Mouse (Mus musculus) C2C12 (cell line): ENCODE data around the gene Fam162b. TPM values are rescaled to one million over a fixed set of nuclear protein-coding genes. Genes with fewer than 3 reads are reported as not detected.

Experiments
- H3K27me3 ChIP-seq: one replicate; pipeline ENCODE4 v1.6.1; 2011; ENCODE audit not compliant: control insufficient read depth, insufficient read depth, insufficient read length
- H3K36me3 ChIP-seq: one replicate; pipeline ENCODE4 v1.6.1; 2011; ENCODE audit not compliant: control insufficient read depth, insufficient read depth
- H3K4me3 ChIP-seq: one replicate; pipeline ENCODE4 v1.5.1; 2011; ENCODE audit warnings: mild to moderate bottlenecking, control low read depth; ENCODE audit not compliant: poor library complexity, insufficient read depth, severe bottlenecking
- H3K79me2 ChIP-seq: one replicate; pipeline ENCODE4 v1.6.1; 2011; ENCODE audit not compliant: control insufficient read depth, insufficient read depth
- H3K79me3 ChIP-seq: one replicate; pipeline ENCODE4 v1.6.1; 2011; ENCODE audit warnings: low read depth, control low read depth
- H3ac ChIP-seq: one replicate; pipeline ENCODE3; 2011; ENCODE audit warnings: low read depth; ENCODE audit not compliant: control insufficient read depth, insufficient read length
- CEBPB ChIP-seq: IDR thresholded peaks from one replicate; pipeline ENCODE4 v1.6.1; 2011; ENCODE audit warnings: low read depth, mild to moderate bottlenecking, control low read depth, moderate library complexity
- CTCF ChIP-seq: IDR thresholded peaks from one replicate; pipeline ENCODE4 v1.5.1; 2011; ENCODE audit not compliant: control insufficient read depth, insufficient read depth, insufficient read length
- FOSL1 ChIP-seq: IDR thresholded peaks from one replicate; pipeline ENCODE4 v1.8.0; 2011; ENCODE audit warnings: mild to moderate bottlenecking, low read length; ENCODE audit not compliant: poor library complexity, insufficient read depth, severe bottlenecking
- MAX ChIP-seq: IDR thresholded peaks from one replicate; pipeline ENCODE4 v1.6.1; 2011; ENCODE audit warnings: mild to moderate bottlenecking, control low read depth
- MYOD1 ChIP-seq: IDR thresholded peaks from one replicate; pipeline ENCODE4 v1.6.1; 2011; ENCODE audit warnings: low read depth; ENCODE audit not compliant: control insufficient read depth, insufficient read length
- MYOG ChIP-seq: IDR thresholded peaks from one replicate; pipeline ENCODE4 v1.6.1; 2011; ENCODE audit not compliant: control insufficient read depth, insufficient read length; ENCODE audit errors: extremely low read depth
- USF1 ChIP-seq: IDR thresholded peaks from one replicate; pipeline ENCODE4 v1.6.1; 2011; ENCODE audit warnings: low read depth, mild to moderate bottlenecking, control low read depth, moderate library complexity
- polyA plus RNA-seq: library from polyadenylated mRNA; unstranded; fragments of >200 nt; fragmentation: generic; extraction: Trizol; gene quantifications from one replicate; pipeline ENCODE4 v1.2.1, GENCODE M21; 2012; ENCODE audit warnings: missing spikeins

The Fam162b gene
- polyA plus RNA-seq, 1 experiment: not detected

- Histone ChIP-seq H3K79me3 (no peaks in the 10 kb centered on the region), H3ac (no peak overlapping the region), H3K27me3 (no peaks in the 10 kb centered on the region), H3K79me2 (no peaks in the 10 kb centered on the region), H3K36me3 (no peaks in the 10 kb centered on the region), H3K4me3 (no peak overlapping the region)
- no peak for TF ChIP-seq MAX
- no peak for TF ChIP-seq CEBPB
- no peak for TF ChIP-seq FOSL1
- TF ChIP-seq CTCF: no peak
- TF ChIP-seq USF1: no peak
- TF ChIP-seq MYOD1: no peak
- TF ChIP-seq MYOG: no peak
These were observed 1.3 kb upstream of the Fam162b start for GRCm38 (mm10) chr10:51591574-51591973.

- no peaks in the 10 kb centered on the region for H3K36me3 ChIP-seq
- TF ChIP-seq FOSL1: no peak
- TF ChIP-seq USF1: no peak
- no peak for TF ChIP-seq CEBPB
- no peak for TF ChIP-seq CTCF
- TF ChIP-seq MYOD1: no peak
- no peak for TF ChIP-seq MAX
- TF ChIP-seq MYOG: no peak
- H3ac ChIP-seq: no peak overlapping the region
- H3K4me3 ChIP-seq: no peak overlapping the region
- H3K79me3 ChIP-seq: no peaks in the 10 kb centered on the region
- H3K79me2 ChIP-seq: no peaks in the 10 kb centered on the region
- H3K27me3 ChIP-seq: no peaks in the 10 kb centered on the region
These were observed 5.4 kb downstream of the Fam162b start for GRCm38 (mm10) chr10:51584919-51585318.

GRCm38 (mm10) chr10:51584378-51584777, 5.9 kb downstream of the Fam162b start:
- no peak overlapping the region for H3ac ChIP-seq
- H3K4me3 ChIP-seq: no peak overlapping the region
- no peaks in the 10 kb centered on the region for H3K79me3 ChIP-seq
- no peaks in the 10 kb centered on the region for H3K79me2 ChIP-seq
- H3K36me3 ChIP-seq: no peaks in the 10 kb centered on the region
- TF ChIP-seq FOSL1 (no peak), USF1 (no peak), MYOD1 (no peak)
- H3K27me3 ChIP-seq: no peaks in the 10 kb centered on the region

- H3K79me2 ChIP-seq: no peaks in the 10 kb centered on the region
- H3K79me3 ChIP-seq: no peaks in the 10 kb centered on the region
- no peaks in the 10 kb centered on the region for H3K36me3 ChIP-seq
- no peak overlapping the region for H3K4me3 ChIP-seq
- H3K27me3 ChIP-seq: no peaks in the 10 kb centered on the region
- TF ChIP-seq CEBPB: no peak
- no peak overlapping the region for H3ac ChIP-seq
These were observed 18.9 kb downstream of the Fam162b start for GRCm38 (mm10) chr10:51571225-51571996.

- H3K79me2 ChIP-seq: no peaks in the 10 kb centered on the region
- no peaks in the 10 kb centered on the region for H3K27me3 ChIP-seq
- no peak overlapping the region for H3K4me3 ChIP-seq
- TF ChIP-seq CTCF (no peak), CEBPB (no peak), FOSL1 (no peak), MYOG (no peak), MYOD1 (no peak), USF1 (no peak), MAX (no peak)
- no peaks in the 10 kb centered on the region for H3K79me3 ChIP-seq
- H3K36me3 ChIP-seq: no peaks in the 10 kb centered on the region
- no peak overlapping the region for H3ac ChIP-seq
These were observed 34.3 kb downstream of the Fam162b start for GRCm38 (mm10) chr10:51556005-51556404.

- Histone ChIP-seq H3K4me3 (peak overlapping the region; percentile 2), H3K79me3 (no peaks in the 10 kb centered on the region), H3K36me3 (no peaks in the 10 kb centered on the region), H3K27me3 (no peaks in the 10 kb centered on the region), H3K79me2 (no peaks in the 10 kb centered on the region), H3ac (no peak overlapping the region)
- TF ChIP-seq MYOD1: no peak
- TF ChIP-seq CTCF: peak; percentile 60
These were observed 36.8 kb downstream of the Fam162b start for GRCm38 (mm10) chr10:51553348-51554123.

Other genes starting within 250 kb of the Fam162b start
- not detected for gene Gm49339, start 109.9 kb downstream of the Fam162b start, polyA plus RNA-seq
- gene Lilr4b, start 109.9 kb downstream of the Fam162b start, polyA plus RNA-seq: not detected
- gene Lilrb4a, start 99.6 kb downstream of the Fam162b start, polyA plus RNA-seq: 0.06 TPM
- not detected for gene Gprc6a, start 40.9 kb upstream of the Fam162b start, polyA plus RNA-seq
- gene Rfx6, start 87.2 kb upstream of the Fam162b start, polyA plus RNA-seq: not detected